Mouse (Mus musculus): ENCODE data around the gene Gtf2h1. TPM values are rescaled to one million over a fixed set of nuclear protein-coding genes. Genes with fewer than 3 reads are reported as not detected.
A peak's percentile ranks its signal among the peaks of the same experiment; 100 is the strongest.
"Not testable (repeated sequence)": the region's sequence is repeated elsewhere in the genome, so short reads cannot be mapped to it uniquely, and the experiment has no call there.

The Gtf2h1 gene
- polyA plus RNA-seq, 1 experiment from 2014 or later = 37.0 TPM

GRCm38 (mm10) chr7:46793871-46794270 is 2.0 kb upstream of the Gtf2h1 start:
- Histone ChIP-seq H3K9me3 (replicated peaks) (no peaks in the 10 kb centered on the region), H3K27ac (replicated peaks) (no peak overlapping the region), H3K36me3 (peaks cover 9% of the 10 kb centered on the region), H3K4me3 (replicated peaks) (no peak overlapping the region), H3K4me2 (peak overlapping the region; percentile 20; the same call in 1 of the 2 replicates), H3K27me3 (replicated peaks) (no peaks in the 10 kb centered on the region), H3K9ac (replicated peaks) (0 out of 2 replicates have a peak overlapping the region, but pooled peaks have one; percentile 17), H3K4me1 (peaks cover 45% of the 10 kb centered on the region)
- no peak for ATAC-seq (ENCODE audit: low FRiP score)
- WGBS = 86% methylated on average over 4 of the region's 4 CpGs

DNA sequence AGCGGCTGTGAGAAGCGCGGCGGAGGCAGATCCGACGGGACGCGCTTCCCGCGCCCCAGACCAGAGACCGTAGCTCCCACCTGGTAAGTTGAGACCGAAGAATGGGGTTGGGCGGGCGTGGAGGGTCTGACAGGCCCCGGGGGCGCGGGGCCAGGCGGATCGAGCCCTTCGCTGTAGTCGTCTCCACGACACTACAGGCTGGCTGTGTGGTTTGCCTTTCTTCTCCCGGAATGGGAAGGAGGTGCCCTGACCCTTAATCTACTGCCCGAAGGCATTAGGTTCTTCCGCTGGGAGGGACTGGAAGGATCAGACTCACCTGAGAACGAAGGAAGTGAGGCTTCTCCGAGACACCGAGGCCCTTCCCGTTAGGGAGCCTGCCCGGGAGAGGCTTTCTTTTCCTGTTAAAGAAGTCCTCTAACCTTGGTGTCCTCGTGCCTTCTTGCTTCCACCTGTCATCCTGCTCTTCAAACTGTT is 340 bp downstream of the Gtf2h1 start:
- Histone ChIP-seq H3K4me1 (peaks cover 45% of the 10 kb centered on the region), H3K9ac (replicated peaks) (peak overlapping the region; percentile 86), H3K27ac (replicated peaks) (peak overlapping the region; percentile 90), H3K9me3 (replicated peaks) (no peaks in the 10 kb centered on the region), H3K27me3 (replicated peaks) (no peaks in the 10 kb centered on the region), H3K4me3 (replicated peaks) (peak overlapping the region; percentile 70), H3K36me3 (peaks cover 14% of the 10 kb centered on the region), H3K4me2 (peak overlapping the region; percentile 85)
- under 1% methylated on average over 31 of the region's 31 CpGs for WGBS
- peak; percentile 67; the same call in 1 of the 2 replicates for ATAC-seq (ENCODE audit: low FRiP score)

DNA sequence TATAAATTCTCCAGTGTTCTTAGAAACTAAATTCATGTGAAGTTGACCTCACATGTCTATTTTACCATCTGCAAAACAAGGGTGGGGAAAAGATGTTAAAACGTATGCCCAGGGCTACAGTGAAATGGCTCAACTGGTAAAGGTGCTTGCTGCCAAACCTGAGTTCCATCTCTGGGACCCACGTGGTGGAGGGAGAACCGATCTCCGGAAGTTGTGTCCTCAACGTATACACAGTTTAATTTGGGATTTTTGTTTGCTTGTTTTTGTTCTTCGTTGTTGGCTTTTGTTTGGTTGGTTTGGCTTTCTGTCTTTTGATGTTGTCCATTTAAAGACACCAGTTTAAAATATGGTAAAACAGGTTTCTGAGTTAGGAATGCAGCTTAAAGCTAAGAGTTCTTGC is 876 bp downstream of the Gtf2h1 start:
- Histone ChIP-seq H3K27ac (replicated peaks) (no peak overlapping the region), H3K27me3 (replicated peaks) (no peaks in the 10 kb centered on the region), H3K36me3 (peaks cover 18% of the 10 kb centered on the region), H3K9ac (replicated peaks) (peak overlapping the region; percentile 86), H3K9me3 (replicated peaks) (no peaks in the 10 kb centered on the region), H3K4me2 (peak overlapping the region; percentile 85), H3K4me1 (peaks cover 45% of the 10 kb centered on the region), H3K4me3 (replicated peaks) (peak overlapping the region; percentile 70)
- ATAC-seq (ENCODE audit: low FRiP score) = no peak
- 59% methylated on average over 6 of the region's 6 CpGs for WGBS

DNA sequence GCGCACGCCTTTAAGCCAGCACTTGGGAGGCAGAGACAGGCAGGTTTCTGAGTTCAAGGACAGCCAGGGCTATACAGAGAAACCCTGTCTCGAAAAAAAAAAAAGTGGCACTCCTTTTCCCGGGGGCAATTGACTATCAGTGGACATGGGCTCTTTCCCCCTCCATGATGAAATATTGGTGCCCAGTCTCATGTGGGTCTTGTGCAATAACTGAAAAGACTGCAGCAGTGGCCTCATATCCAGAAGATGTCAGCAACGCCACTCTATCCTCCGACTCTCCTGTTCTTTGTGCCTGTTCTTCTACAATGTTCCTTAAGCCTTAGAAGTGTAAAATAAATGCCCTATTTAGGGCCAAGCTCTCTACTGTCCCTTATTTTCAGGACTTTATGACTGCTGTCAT is 14.4 kb downstream of the Gtf2h1 start:
- Histone ChIP-seq H3K36me3 (peaks cover 71% of the 10 kb centered on the region), H3K27me3 (replicated peaks) (no peaks in the 10 kb centered on the region), H3K4me3 (replicated peaks) (no peak overlapping the region), H3K9me3 (replicated peaks) (no peaks in the 10 kb centered on the region), H3K4me2 (no peak overlapping the region), H3K9ac (replicated peaks) (no peak overlapping the region), H3K4me1 (no peaks in the 10 kb centered on the region), H3K27ac (replicated peaks) (no peak overlapping the region)
- WGBS = 96% methylated on average over 6 of the region's 6 CpGs
- ATAC-seq (ENCODE audit: low FRiP score) = no peak

DNA sequence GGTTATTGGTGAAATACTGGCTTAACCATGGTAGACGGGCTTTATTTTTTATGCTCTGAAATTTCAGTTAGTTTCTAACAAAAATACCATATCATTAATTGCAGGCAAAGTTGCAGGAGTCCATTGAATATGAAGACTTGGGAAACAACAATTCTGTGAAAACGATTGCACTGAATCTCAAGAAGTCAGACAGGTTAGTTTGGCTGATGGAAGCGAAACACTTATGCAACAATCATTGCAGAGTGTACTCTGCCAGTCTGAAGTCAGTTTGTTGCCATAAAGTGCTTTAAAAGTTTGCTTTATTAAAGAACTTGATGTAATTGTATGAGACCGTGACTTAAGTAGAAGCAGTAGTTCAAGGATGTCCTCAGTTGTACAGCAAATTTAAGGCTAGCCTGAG is 18.1 kb downstream of the Gtf2h1 start:
- no peaks in the 10 kb centered on the region for H3K4me1 ChIP-seq
- no peaks in the 10 kb centered on the region for H3K9me3 ChIP-seq (replicated peaks)
- no peak overlapping the region for H3K27ac ChIP-seq (replicated peaks)
- H3K27me3 ChIP-seq (replicated peaks) = no peaks in the 10 kb centered on the region
- no peak for ATAC-seq (ENCODE audit: low FRiP score)
- 95% methylated on average over 4 of the region's 4 CpGs for WGBS
- H3K4me3 ChIP-seq (replicated peaks) = no peak overlapping the region
- peaks cover 78% of the 10 kb centered on the region for H3K36me3 ChIP-seq
- no peak overlapping the region for H3K4me2 ChIP-seq
- H3K9ac ChIP-seq (replicated peaks) = no peak overlapping the region

GRCm38 (mm10) chr7:46820876-46821632 is 25.2 kb downstream of the Gtf2h1 start:
- H3K4me1 ChIP-seq; H3K9ac ChIP-seq (replicated peaks); ATAC-seq (ENCODE audit: low FRiP score); H3K4me2 ChIP-seq; H3K27ac ChIP-seq (replicated peaks); H3K27me3 ChIP-seq (replicated peaks); H3K4me3 ChIP-seq (replicated peaks); H3K9me3 ChIP-seq (replicated peaks): not testable (repeated sequence)
- WGBS = 85% methylated on average over 15 of the region's 15 CpGs
- H3K36me3 ChIP-seq = peaks cover 59% of the 10 kb centered on the region

DNA sequence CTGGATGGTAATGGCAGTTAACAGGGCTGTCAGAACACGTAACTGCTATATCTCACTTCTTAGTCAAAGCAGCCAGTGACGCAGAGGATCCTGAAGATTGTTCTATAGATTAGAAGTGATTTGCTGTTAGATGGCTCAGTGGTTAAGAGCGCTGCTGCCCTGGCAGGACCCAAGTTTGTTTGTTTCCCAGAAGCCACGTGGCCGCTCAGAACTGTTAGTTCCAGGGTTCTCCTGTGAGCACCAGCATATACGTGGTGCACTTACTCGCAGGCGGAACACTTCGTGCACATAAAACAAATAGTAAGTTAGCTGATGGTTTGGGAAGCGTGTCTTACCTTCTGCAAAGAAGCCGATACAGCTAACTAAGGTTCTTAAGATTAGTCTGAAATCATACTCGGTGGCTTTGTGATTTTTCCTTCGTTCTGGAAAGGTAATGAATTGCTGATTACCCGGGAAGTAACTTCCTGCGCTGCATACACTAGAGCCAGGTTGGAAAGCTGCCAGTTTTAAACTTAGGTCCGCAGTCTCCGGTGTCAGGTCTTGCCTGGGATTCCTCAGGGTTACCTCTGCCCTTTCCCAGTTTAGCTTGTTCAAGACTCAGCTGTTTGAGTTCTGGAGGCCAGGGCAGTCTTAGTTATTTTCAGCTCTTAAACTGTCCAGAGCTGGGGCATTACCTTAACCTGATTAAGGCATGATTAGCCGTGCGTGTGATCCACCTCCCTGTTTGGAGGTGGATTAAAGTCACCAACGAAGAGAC is 31.3 kb downstream of the Gtf2h1 start:
- no peaks in the 10 kb centered on the region for H3K4me1 ChIP-seq
- 82% methylated on average over 20 of the region's 20 CpGs for WGBS
- H3K9ac ChIP-seq (replicated peaks) = no peak overlapping the region
- H3K4me2 ChIP-seq = no peak overlapping the region
- H3K27ac ChIP-seq (replicated peaks) = no peak overlapping the region
- H3K36me3 ChIP-seq = peaks cover 15% of the 10 kb centered on the region
- no peaks in the 10 kb centered on the region for H3K27me3 ChIP-seq (replicated peaks)
- H3K4me3 ChIP-seq (replicated peaks) = no peak overlapping the region
- no peaks in the 10 kb centered on the region for H3K9me3 ChIP-seq (replicated peaks)
- no peak for ATAC-seq (ENCODE audit: low FRiP score)

DNA sequence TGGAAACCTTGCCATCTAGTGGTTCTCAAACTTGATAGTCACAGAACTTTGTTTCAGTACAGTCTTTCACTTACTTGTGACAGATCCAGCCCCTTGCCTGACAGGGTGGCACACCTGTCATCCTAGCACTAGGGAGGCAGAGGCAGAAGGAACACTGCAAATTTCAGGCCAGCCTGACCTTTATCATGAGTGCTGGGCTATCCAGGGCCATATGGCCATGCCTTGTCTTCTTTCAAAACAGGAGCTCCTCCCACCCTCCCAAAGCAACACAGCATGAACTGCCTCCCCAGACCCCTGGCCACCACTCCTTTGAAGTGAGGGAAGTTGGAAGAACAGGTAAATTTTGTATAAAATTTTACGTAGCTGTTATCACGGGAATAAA is 31.9 kb downstream of the Gtf2h1 start:
- Histone ChIP-seq H3K4me2 (no peak overlapping the region), H3K36me3 (peaks cover 9% of the 10 kb centered on the region), H3K9ac (replicated peaks) (no peak overlapping the region), H3K27me3 (replicated peaks) (no peaks in the 10 kb centered on the region), H3K4me1 (no peaks in the 10 kb centered on the region), H3K4me3 (replicated peaks) (no peak overlapping the region), H3K9me3 (replicated peaks) (no peaks in the 10 kb centered on the region), H3K27ac (replicated peaks) (no peak overlapping the region)
- no peak for ATAC-seq (ENCODE audit: low FRiP score)
- WGBS = 92% methylated on average over 2 of the region's 2 CpGs

GRCm38 (mm10) chr7:46829911-46830310 is 34.0 kb downstream of the Gtf2h1 start:
- H3K9me3 ChIP-seq (replicated peaks) = no peaks in the 10 kb centered on the region
- no peak overlapping the region for H3K4me2 ChIP-seq
- ATAC-seq (ENCODE audit: low FRiP score) = no peak
- H3K27ac ChIP-seq (replicated peaks) = no peak overlapping the region
- WGBS = 92% methylated on average over 12 of the region's 12 CpGs
- peaks cover under 1% of the 10 kb centered on the region; the same call in 1 of the 2 replicates for H3K4me1 ChIP-seq
- no peak overlapping the region for H3K4me3 ChIP-seq (replicated peaks)
- no peak overlapping the region for H3K9ac ChIP-seq (replicated peaks)
- no peaks in the 10 kb centered on the region for H3K36me3 ChIP-seq
- no peaks in the 10 kb centered on the region for H3K27me3 ChIP-seq (replicated peaks)

DNA sequence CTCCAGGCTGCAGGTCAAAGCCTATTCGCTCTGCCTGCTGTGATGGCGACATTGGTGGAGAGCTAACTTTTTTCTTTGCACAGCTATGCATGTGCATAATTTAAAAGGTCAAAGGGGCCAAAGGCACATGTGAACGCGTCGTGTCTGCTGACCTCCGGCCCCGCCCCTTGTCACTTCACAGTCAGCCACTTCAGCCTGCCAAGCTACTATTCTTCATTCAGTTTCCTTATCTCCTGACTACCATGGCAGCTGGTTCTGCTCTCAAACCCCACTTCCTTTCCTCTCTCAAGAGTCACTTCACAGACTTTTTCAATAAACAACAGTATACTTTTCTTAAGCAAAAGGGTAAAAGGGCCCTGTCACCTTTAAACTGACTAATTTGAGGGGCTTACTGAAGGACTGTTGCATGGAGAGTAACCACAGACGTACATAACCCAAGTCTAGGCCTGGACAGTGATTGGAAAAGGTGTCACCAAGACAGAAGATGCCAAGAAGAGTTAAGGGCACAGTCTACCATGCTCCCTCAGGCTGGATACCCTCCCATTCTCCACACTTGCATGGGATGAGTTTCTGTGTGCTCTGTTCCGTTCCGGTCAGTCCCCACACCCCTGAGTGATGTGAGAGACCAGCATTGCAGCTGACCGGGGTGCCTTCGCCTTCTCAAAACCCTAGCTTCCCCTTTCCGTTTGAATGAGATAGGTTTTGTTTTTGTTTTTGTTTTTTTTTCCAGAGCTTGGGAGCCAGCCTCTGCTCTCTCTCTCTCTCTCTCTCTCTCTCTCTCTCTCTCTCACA is 35.1 kb downstream of the Gtf2h1 start:
- WGBS = 65% methylated on average over 13 of the region's 13 CpGs
- Histone ChIP-seq H3K9ac (replicated peaks) (no peak overlapping the region), H3K9me3 (replicated peaks) (no peaks in the 10 kb centered on the region), H3K27ac (replicated peaks) (no peak overlapping the region), H3K36me3 (no peaks in the 10 kb centered on the region), H3K4me1 (peaks cover 7% of the 10 kb centered on the region), H3K4me3 (replicated peaks) (no peak overlapping the region), H3K27me3 (replicated peaks) (no peaks in the 10 kb centered on the region), H3K4me2 (no peak overlapping the region)
- ATAC-seq (ENCODE audit: low FRiP score) = no peak

GRCm38 (mm10) chr7:46831693-46832092 is 35.8 kb downstream of the Gtf2h1 start:
- Histone ChIP-seq H3K27ac (replicated peaks) (no peak overlapping the region), H3K27me3 (replicated peaks) (no peaks in the 10 kb centered on the region), H3K9me3 (replicated peaks) (no peaks in the 10 kb centered on the region), H3K9ac (replicated peaks) (no peak overlapping the region), H3K4me3 (replicated peaks) (no peak overlapping the region), H3K4me2 (no peak overlapping the region), H3K4me1 (peaks cover 7% of the 10 kb centered on the region), H3K36me3 (no peaks in the 10 kb centered on the region)
- no peak for ATAC-seq (ENCODE audit: low FRiP score)
- 84% methylated on average over 8 of the region's 8 CpGs for WGBS

All from neural tube, embryonic 15.5 days (tissue).